Mouse (Mus musculus) neural tube, embryonic 13.5 days (tissue): ENCODE results near the gene Cdhr4. TPM values are rescaled to one million over a fixed set of nuclear protein-coding genes. Genes with fewer than 3 reads are reported as not detected.

Source experiments
- ATAC-seq: fragments of 200-750 bp; cut with Nextera tagmentation; 2 replicates; pipeline ENCODE4 v1.8.0; 2017; ENCODE audit warnings: low read depth, mild to moderate bottlenecking, moderate TSS enrichment, moderate library complexity
- H3K27ac ChIP-seq: fragments of 300-500 bp; sonication (generic); replicated peaks from 2 replicates; pipeline ENCODE4 v1.5.1; 2015; ENCODE audit warnings: moderate library complexity, mild to moderate bottlenecking, inconsistent platforms
- H3K27me3 ChIP-seq: fragments of 300-500 bp; sonication (generic); 2 replicates; pipeline ENCODE4 v1.6.1; 2015; ENCODE audit warnings: mild to moderate bottlenecking, inconsistent platforms
- H3K36me3 ChIP-seq: fragments of 300-500 bp; sonication (generic); 2 replicates; pipeline ENCODE4 v1.6.1; 2015; ENCODE audit warnings: mild to moderate bottlenecking, inconsistent platforms
- H3K4me1 ChIP-seq: fragments of 300-500 bp; sonication (generic); replicated peaks from 2 replicates; pipeline ENCODE4 v1.6.1; 2015; ENCODE audit warnings: inconsistent platforms
- H3K4me2 ChIP-seq: fragments of 300-500 bp; sonication (generic); 2 replicates; pipeline ENCODE4 v1.6.1; 2015; ENCODE audit warnings: inconsistent platforms, mild to moderate bottlenecking, moderate library complexity
- H3K4me3 ChIP-seq: fragments of 300-500 bp; sonication (generic); 2 replicates; pipeline ENCODE4 v1.5.1; 2015; ENCODE audit warnings: mild to moderate bottlenecking, inconsistent platforms
- H3K9ac ChIP-seq: fragments of 300-500 bp; sonication (generic); 2 replicates; pipeline ENCODE4 v1.6.1; 2015; ENCODE audit warnings: moderate library complexity, mild to moderate bottlenecking, inconsistent platforms
- H3K9me3 ChIP-seq: fragments of 300-500 bp; sonication (generic); 2 replicates; pipeline ENCODE4 v1.6.1; 2016; ENCODE audit warnings: inconsistent platforms
- WGBS: fragments of 180-500 bp; shearing (Covaris S2); methylation state at CpG from one replicate; pipeline ENCODE4 v1.1.7; 2015; 5-methylcytosine and 5-hydroxymethylcytosine counted together
- polyA plus RNA-seq: library from polyadenylated mRNA; unstranded; fragments of >200 nt; fragmentation: Nextera tagmentation; extraction: Ambion mirVana; gene quantifications from 2 replicates; pipeline ENCODE4 v1.2.1, GENCODE M21; 2015

Cdhr4 gene
- polyA plus RNA-seq, 1 experiment from 2014 or later, result 2.6 TPM

DNA sequence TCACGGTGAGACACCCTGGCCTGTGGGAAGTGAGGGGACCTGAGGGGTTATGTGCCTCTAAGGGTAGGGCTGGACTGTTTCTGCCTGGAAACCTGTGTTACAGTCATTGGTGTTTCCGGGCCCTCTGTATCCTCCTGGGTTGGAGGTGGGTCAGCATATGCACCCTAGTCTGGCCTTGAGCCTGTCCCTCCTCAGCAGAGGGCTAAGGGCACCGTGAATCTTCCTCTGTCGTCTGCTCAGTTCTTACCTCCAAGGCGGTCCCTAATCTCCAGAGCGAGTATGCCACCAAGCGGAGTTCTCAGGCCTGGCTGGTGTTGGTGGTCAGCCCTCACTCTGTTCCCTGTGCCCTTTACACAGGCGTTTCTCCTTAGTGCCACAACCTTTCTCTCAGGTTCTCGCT lies 29.4 kb upstream of the Cdhr4 start:
- Histone ChIP-seq H3K4me3 (no peak overlapping the region), H3K27me3 (no peaks in the 10 kb centered on the region), H3K27ac (no peak overlapping the region), H3K4me1 (peaks cover 12% of the 10 kb centered on the region), H3K9ac (no peak overlapping the region), H3K36me3 (peaks cover 12% of the 10 kb centered on the region; the same call in 1 of the 2 replicates), H3K4me2 (no peak overlapping the region), H3K9me3 (no peaks in the 10 kb centered on the region)
- 94% methylated on average over 9 of the region's 9 CpGs for WGBS
- ATAC-seq, result no peak

DNA sequence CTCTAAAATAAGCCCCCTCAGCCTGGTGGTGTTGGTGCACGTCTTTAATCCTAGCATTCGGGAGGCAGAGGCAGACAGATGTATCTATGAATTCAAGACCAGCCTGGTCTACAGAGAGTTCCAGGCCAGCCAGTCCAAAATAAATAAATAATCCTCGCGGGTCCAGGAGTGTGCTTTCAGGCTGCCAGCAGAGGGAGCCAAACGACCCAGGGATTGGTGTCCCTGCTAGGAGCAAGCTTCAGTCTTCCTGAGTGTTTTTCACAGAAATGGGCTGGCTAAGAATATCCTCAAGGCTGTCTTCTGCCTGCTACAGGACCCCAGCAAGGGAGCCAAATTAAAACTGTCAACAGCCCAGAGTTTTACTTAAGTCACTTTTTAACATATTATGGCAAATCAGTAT lies 28.6 kb upstream of the Cdhr4 start:
- no peak overlapping the region for H3K27ac ChIP-seq
- H3K27me3 ChIP-seq, result no peaks in the 10 kb centered on the region
- 29% methylated on average over 5 of the region's 5 CpGs for WGBS
- H3K4me3 ChIP-seq, result no peak overlapping the region
- H3K9me3 ChIP-seq, result no peaks in the 10 kb centered on the region
- no peak overlapping the region for H3K9ac ChIP-seq
- peaks cover 12% of the 10 kb centered on the region; the same call in 1 of the 2 replicates for H3K36me3 ChIP-seq
- peaks cover 12% of the 10 kb centered on the region for H3K4me1 ChIP-seq
- no peak overlapping the region for H3K4me2 ChIP-seq
- 0 out of 2 replicates have a peak, but pooled peaks have one; percentile 57 for ATAC-seq

DNA sequence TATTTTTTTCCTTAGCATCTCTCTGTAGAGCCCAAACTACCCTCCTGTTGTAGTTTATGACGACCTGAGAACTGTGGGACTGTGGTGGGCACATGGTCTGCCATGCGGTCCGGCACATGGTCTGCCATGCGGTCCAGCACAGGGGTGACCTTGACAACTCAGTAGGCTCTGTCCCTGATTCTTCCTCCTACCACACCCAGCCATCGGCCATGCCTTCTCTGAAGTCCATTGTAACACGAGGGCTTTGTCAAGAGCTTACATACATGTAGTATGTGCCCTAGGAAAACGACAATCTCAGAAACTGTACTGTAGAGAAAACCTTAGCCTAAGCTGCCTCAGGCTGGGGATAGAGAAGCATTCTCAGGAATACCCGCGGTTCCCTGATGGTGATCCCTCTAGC lies 27.6 kb upstream of the Cdhr4 start:
- 95% methylated on average over 9 of the region's 9 CpGs for WGBS

DNA sequence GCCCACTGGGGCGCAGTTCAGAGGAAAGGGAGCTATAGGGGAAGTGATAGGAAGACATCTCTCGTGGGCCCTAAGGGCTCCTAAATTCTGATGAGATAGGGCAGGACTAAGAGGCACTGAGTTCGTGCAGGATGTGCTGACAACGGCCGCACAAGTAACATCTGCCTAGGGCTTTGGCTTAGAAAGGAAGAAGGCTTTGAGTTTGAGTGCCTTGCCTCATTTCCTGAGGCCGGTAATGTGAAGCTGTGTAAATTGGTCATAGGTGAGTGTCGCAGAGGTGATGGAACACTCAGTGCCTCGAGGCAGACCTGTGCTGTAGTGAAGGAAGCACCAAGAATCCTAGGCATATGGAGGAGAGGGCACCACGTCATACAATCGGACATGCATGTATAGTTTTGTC lies 25.6 kb upstream of the Cdhr4 start:
- Histone ChIP-seq H3K9me3 (no peaks in the 10 kb centered on the region), H3K27ac (no peak overlapping the region), H3K27me3 (no peaks in the 10 kb centered on the region), H3K4me3 (no peak overlapping the region), H3K36me3 (0 out of 2 replicates have a peak, but pooled peaks cover 5% of the 10 kb centered on the region), H3K4me1 (peaks cover 3% of the 10 kb centered on the region), H3K9ac (no peak overlapping the region), H3K4me2 (no peak overlapping the region)
- WGBS, result 91% methylated on average over 10 of the region's 10 CpGs
- no peak for ATAC-seq

More for the DNA sequence above, 27.6 kb upstream of the Cdhr4 start:
- no peaks in the 10 kb centered on the region for H3K27me3 ChIP-seq
- H3K36me3 ChIP-seq, result peaks cover 9% of the 10 kb centered on the region; the same call in 1 of the 2 replicates
- no peak overlapping the region for H3K9ac ChIP-seq
- H3K4me1 ChIP-seq, result peaks cover 12% of the 10 kb centered on the region
- no peak overlapping the region for H3K4me3 ChIP-seq
- no peak overlapping the region for H3K27ac ChIP-seq
- ATAC-seq, result no peak
- H3K4me2 ChIP-seq, result no peak overlapping the region
- no peaks in the 10 kb centered on the region for H3K9me3 ChIP-seq

DNA sequence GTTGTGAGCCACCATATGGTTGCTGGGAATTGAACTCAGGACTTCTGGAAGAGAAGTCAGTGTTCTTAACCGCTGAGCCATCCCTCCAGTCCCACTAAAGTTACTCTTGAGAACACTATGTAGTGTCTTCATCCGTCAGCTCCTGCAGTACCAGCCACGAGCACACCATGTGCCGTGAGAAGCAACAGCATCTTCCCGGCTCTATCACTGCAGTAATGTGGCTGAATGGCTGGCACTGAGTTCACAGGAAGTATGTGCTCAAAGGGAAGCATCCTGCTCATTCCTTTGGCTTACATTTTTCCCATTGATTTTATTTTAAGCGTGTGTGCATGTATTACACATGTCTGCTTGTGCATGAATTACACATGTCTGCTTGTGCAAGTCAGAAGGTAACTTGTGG lies 24.9 kb upstream of the Cdhr4 start:
- Histone ChIP-seq H3K36me3 (0 out of 2 replicates have a peak, but pooled peaks cover 5% of the 10 kb centered on the region), H3K27ac (no peak overlapping the region), H3K4me3 (no peak overlapping the region), H3K4me1 (no peaks in the 10 kb centered on the region), H3K9ac (no peak overlapping the region), H3K9me3 (no peaks in the 10 kb centered on the region), H3K4me2 (no peak overlapping the region), H3K27me3 (no peaks in the 10 kb centered on the region)
- 93% methylated on average over 6 of the region's 6 CpGs for WGBS
- ATAC-seq, result no peak

DNA sequence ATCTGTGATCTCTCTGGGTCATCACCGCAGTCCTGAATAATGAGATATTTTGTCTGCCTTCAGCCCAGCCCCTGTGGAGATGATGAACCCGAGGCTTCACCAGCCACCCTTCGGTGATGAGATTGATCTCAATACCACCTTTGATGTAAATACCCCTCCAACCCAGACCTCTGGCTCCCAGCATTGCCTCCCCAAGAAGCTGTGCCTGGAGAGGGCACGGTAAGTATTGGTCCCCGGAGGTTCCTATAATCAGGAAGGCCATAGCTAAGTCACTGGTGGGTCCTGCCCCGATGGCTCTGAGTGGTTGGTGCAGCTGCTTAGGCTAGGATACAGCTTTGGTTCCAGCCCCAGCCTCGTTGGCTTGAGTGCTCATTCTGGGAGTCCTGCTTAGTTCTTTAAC lies 23.8 kb upstream of the Cdhr4 start:
- WGBS, result 89% methylated on average over 7 of the region's 7 CpGs
- ATAC-seq, result no peak

DNA sequence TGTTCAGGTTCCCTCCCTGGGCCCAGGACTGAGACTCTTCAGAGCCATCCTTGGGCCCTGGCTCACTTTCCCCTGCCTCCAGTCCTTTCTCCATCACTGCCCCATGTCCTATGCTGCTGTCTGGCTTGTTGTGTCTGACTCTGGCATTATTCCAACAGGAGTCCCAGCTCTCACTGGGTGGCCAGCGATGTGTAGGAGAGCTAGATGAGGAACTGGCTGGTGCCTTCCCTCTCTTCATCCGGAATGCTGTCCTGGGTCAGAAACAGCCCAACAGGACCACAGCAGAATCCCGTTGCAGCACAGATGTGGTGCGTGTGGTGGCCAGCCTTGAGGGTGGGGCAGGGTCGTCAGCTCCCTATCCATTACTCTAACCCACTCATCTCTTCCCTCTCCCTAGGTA lies 22.0 kb upstream of the Cdhr4 start:
- WGBS, result 87% methylated on average over 5 of the region's 5 CpGs
- Histone ChIP-seq H3K4me2 (no peak overlapping the region), H3K36me3 (0 out of 2 replicates have a peak, but pooled peaks cover 5% of the 10 kb centered on the region), H3K9me3 (no peaks in the 10 kb centered on the region), H3K4me1 (no peaks in the 10 kb centered on the region), H3K4me3 (no peak overlapping the region), H3K27ac (no peak overlapping the region), H3K9ac (no peak overlapping the region), H3K27me3 (no peaks in the 10 kb centered on the region)
- ATAC-seq, result no peak

More for the DNA sequence above, 23.8 kb upstream of the Cdhr4 start:
- H3K4me2 ChIP-seq, result no peak overlapping the region
- no peak overlapping the region; the same call in 1 of the 2 replicates for H3K9ac ChIP-seq
- no peak overlapping the region for H3K4me3 ChIP-seq
- no peak overlapping the region for H3K27ac ChIP-seq
- H3K4me1 ChIP-seq, result no peaks in the 10 kb centered on the region
- H3K9me3 ChIP-seq, result no peaks in the 10 kb centered on the region
- no peaks in the 10 kb centered on the region for H3K27me3 ChIP-seq
- 0 out of 2 replicates have a peak, but pooled peaks cover 5% of the 10 kb centered on the region for H3K36me3 ChIP-seq

DNA sequence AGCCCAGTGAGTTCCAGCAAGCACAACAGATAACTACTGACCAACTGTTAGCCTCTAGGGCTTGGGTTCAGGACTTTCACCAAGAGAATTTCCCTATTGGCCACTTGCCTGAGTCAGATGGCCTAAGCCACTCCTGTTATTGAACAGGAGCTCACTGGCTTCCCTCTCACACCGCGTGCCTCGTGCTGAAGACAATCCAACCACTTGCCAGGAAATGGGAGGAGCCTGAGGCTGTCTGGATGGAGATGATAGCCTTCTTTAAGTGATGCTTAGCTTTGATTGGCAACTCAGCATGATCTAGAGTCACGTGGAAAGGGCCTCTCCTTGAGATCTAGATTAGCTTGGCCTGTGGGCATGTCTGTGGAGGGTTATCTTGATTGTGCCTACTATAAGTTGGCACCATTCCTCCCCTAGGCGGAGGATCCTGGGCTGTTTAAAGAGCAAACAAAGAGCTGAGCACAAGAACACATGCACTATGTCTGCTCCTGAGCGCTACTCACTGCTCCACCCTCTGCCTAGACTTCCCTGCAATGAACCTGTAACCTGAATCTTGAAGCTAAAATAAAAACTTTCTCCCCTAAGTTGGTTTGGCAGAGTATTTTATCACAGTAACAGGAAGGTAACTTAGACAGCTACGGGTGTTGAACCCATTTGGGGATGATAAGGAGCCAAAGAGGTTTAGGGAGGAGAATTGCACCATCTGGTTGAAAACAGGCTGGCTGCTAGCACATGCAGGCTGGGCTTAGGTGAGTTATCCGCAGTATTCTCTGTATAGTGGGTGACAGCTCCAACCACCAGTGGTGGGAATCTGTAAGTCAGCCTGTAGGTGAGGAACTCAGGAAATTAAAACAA lies 20.4 kb upstream of the Cdhr4 start:
- Histone ChIP-seq H3K4me1 (0 out of 2 replicates have a peak, but pooled peaks cover 4% of the 10 kb centered on the region), H3K36me3 (0 out of 2 replicates have a peak, but pooled peaks cover 5% of the 10 kb centered on the region), H3K27me3 (no peaks in the 10 kb centered on the region), H3K9ac (no peak overlapping the region), H3K4me2 (no peak overlapping the region), H3K4me3 (no peak overlapping the region), H3K27ac (no peak overlapping the region), H3K9me3 (no peaks in the 10 kb centered on the region)
- whole genome bisulfite sequencing, result 83% methylated on average over 8 of the region's 8 CpGs
- ATAC-seq, result no peak

DNA sequence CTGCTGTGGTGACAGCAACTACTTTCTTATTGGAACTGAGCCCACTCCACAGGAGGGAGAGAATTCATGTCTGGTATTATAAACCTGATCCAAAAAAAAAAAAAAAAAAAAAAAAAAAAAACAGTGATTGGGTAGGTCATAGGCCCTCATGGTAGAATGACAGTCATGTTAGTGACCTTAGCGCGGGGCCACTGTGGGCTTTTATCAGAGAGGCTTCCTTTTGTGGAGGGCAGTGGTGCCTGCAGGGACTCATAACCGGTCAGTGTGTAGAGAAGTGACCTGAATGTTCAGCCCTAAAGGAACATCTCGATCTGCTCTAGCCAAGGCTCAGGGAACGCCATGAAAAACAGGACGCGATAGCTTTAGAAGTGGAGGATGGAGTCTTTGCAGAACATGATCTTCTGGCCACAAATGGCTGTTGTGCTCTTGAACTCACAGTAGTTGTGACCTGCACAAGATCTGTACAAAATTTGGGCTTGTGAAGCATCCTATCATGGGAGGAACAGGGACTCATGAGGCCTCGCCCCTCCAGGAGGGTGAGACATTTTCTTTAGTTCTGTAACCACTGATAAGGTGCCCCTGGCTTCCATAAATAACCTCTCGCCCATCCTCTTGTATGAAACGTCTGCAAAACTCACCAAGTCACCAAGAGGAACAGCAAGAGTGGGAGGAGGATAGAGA lies 17.7 kb upstream of the Cdhr4 start:
- Histone ChIP-seq H3K9me3 (no peaks in the 10 kb centered on the region), H3K27ac (no peak overlapping the region), H3K4me1 (0 out of 2 replicates have a peak, but pooled peaks cover 4% of the 10 kb centered on the region), H3K9ac (no peak overlapping the region), H3K4me2 (no peak overlapping the region), H3K36me3 (0 out of 2 replicates have a peak, but pooled peaks cover 3% of the 10 kb centered on the region), H3K27me3 (no peaks in the 10 kb centered on the region), H3K4me3 (no peak overlapping the region)
- no peak for ATAC-seq
- WGBS, result 84% methylated on average over 10 of the region's 10 CpGs

DNA sequence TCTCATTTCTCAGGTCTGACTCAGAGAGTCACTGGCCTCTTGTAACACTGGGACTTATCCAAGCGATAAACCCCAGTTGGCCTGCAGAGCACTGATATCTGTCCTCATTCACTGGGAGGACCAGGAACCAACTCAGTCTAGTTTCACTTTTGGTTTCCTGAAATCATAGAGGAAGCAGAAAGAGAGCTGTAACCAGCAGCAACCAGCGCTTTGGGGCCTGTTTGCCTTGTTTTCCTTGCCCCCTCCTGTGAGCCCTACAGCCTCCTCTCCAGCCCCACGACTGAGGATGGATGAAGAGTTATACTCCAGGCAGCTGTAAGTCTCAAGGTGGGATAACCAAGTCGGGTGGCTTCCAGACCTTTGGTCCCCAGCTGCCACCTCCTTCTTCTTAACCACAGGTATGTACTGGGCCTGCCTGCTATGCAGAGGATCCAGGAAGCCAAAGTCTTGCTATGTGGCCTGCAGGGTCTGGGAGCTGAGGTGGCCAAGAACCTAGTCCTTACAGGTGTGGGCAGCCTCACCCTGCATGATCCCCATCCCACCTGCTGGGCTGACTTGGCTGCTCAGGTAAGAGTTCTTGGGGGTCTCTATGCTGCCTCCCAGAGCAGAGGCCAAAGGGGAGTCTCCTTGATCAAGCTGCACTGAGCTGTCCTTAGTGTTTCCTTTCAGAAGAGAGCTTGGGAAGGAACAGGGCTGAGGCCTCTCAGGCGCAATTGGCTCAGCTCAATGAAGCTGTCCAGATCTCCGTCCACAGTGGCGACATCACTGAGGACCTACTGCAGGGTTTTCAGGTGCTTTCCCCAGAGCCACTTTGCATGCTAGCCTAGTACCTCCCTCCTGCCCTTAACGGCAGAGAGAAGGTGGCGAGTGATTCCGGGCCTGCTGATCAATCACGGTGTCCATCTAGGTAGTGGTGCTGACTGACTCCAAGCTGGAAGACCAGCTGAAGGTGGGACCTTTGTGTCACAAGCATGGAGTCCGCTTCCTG lies 16.6 kb upstream of the Cdhr4 start, which contains the start of gene Uba7:
Uba7 (plus strand) TSS at position 107 of the 988 bp plus-strand sequence.
- ATAC-seq, result no peak
- H3K4me1 ChIP-seq, result 0 out of 2 replicates have a peak, but pooled peaks cover 5% of the 10 kb centered on the region
- no peaks in the 10 kb centered on the region for H3K36me3 ChIP-seq
- no peak within 1 kb of the TSS for H3K9ac ChIP-seq
- no peaks in the 10 kb centered on the region for H3K27me3 ChIP-seq
- no peaks in the 10 kb centered on the region for H3K9me3 ChIP-seq
- no peak within 1 kb of the TSS for H3K4me2 ChIP-seq
- H3K4me3 ChIP-seq, result no peak within 1 kb of the TSS
- H3K27ac ChIP-seq, result no peak within 1 kb of the TSS
- 69% methylated on average over 12 of the region's 12 CpGs for WGBS

DNA sequence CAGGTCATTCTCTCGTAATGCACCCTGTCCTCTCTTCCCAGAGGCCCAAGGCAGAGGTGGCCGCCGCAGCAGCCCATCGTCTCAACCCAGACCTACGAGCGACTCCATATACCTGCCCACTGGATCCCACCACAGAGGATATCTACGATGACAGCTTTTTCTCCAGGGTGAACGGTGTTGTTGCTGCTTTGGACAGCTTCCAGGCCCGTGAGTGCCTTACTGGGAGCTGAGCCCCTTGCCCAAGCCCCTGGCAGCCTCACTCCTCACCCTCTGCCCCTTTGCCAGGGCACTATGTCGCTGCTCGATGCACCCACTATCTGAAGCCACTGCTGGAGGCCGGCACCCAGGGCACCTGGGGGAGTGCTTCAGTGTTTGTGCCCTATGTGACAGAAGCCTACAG lies 13.5 kb upstream of the Cdhr4 start:
- Histone ChIP-seq H3K4me3 (no peak overlapping the region), H3K9me3 (no peaks in the 10 kb centered on the region), H3K27me3 (peaks cover 9% of the 10 kb centered on the region), H3K4me1 (peaks cover 31% of the 10 kb centered on the region), H3K27ac (no peak overlapping the region), H3K36me3 (no peaks in the 10 kb centered on the region), H3K9ac (no peak overlapping the region), H3K4me2 (no peak overlapping the region)
- no peak for ATAC-seq
- 90% methylated on average over 12 of the region's 12 CpGs for WGBS
